Mouse (Mus musculus) limb, embryonic 12.5 days (tissue): ENCODE measurements at regions not wholly inside any gene's neighbourhood (a gene's known extent, or its start where the extent isn't known, plus 50 kb on each side); places are given as distances from the start of the nearest gene placed in this dataset.
"Not testable (repeated sequence)": the region's sequence is repeated elsewhere in the genome, so short reads cannot be mapped to it uniquely, and the experiment has no call there.

ENCODE experiments used
- ATAC-seq: fragments of 200-750 bp; cut with Nextera tagmentation; 2 replicates; pipeline ENCODE4 v1.8.0; 2017; ENCODE audit warnings: low read depth, moderate TSS enrichment; ENCODE audit not compliant: insufficient number of reproducible peaks, insufficient read depth, low FRiP score, low TSS enrichment
- H3K27ac ChIP-seq: fragments of 300-500 bp; sonication (generic); 2 replicates; pipeline ENCODE4 v1.5.1; 2016; ENCODE audit warnings: mild to moderate bottlenecking, moderate library complexity
- H3K27me3 ChIP-seq: fragments of 300-500 bp; sonication (generic); 2 replicates; pipeline ENCODE4 v1.6.1; 2016; ENCODE audit warnings: mild to moderate bottlenecking, moderate library complexity
- H3K36me3 ChIP-seq: fragments of 300-500 bp; sonication (generic); 2 replicates; pipeline ENCODE4 v1.6.1; 2016; ENCODE audit warnings: mild to moderate bottlenecking, moderate library complexity
- H3K4me1 ChIP-seq: fragments of 300-500 bp; sonication (generic); replicated peaks from 2 replicates; pipeline ENCODE4 v1.6.1; 2016
- H3K4me2 ChIP-seq: fragments of 300-500 bp; sonication (generic); 2 replicates; pipeline ENCODE4 v1.6.1; 2016; ENCODE audit warnings: mild to moderate bottlenecking, moderate library complexity
- H3K4me3 ChIP-seq: fragments of 300-500 bp; sonication (generic); replicated peaks from 2 replicates; pipeline ENCODE4 v1.5.1; 2016; ENCODE audit warnings: mild to moderate bottlenecking
- H3K9ac ChIP-seq: fragments of 300-500 bp; sonication (generic); replicated peaks from 2 replicates; pipeline ENCODE4 v1.6.1; 2016; ENCODE audit warnings: mild to moderate bottlenecking, moderate library complexity
- H3K9me3 ChIP-seq: fragments of 300-500 bp; sonication (generic); 2 replicates; pipeline ENCODE4 v1.6.1; 2016; ENCODE audit warnings: mild to moderate bottlenecking, moderate library complexity
- WGBS: fragments of 180-500 bp; shearing (Covaris S2); methylation state at CpG from one replicate; pipeline ENCODE4 v1.1.7; 2016; 5-methylcytosine and 5-hydroxymethylcytosine counted together

DNA sequence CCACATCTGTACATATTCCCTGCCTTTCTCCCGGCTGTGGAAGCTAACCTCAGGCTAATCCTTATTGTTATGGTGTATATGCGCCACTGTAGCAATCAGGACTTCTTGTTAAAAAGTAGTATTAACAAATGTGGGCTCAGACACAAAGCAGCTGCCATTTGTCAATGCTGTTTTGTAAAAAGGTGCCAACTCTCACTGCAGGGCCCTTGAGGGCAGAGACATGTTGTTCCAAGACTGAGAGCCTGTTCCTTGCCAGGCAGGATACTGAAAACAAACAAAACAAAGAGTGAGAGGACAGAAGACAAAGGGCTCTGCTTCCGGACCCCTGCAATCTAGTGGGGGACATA, 262.0 kb upstream of the AI593442 start:
- Histone ChIP-seq H3K4me3 (no peak overlapping the region), H3K36me3 (no peaks in the 10 kb centered on the region), H3K9me3 (peaks cover 5% of the 10 kb centered on the region; the same call in 1 of the 2 replicates), H3K27ac (peak overlapping the region; percentile 37; the same call in 1 of the 2 replicates), H3K9ac (no peak overlapping the region), H3K4me1 (peaks cover 18% of the 10 kb centered on the region), H3K27me3 (no peaks in the 10 kb centered on the region), H3K4me2 (no peak overlapping the region)
- no peak for ATAC-seq
- 41% methylated on average over 3 of the region's 3 CpGs for WGBS

DNA sequence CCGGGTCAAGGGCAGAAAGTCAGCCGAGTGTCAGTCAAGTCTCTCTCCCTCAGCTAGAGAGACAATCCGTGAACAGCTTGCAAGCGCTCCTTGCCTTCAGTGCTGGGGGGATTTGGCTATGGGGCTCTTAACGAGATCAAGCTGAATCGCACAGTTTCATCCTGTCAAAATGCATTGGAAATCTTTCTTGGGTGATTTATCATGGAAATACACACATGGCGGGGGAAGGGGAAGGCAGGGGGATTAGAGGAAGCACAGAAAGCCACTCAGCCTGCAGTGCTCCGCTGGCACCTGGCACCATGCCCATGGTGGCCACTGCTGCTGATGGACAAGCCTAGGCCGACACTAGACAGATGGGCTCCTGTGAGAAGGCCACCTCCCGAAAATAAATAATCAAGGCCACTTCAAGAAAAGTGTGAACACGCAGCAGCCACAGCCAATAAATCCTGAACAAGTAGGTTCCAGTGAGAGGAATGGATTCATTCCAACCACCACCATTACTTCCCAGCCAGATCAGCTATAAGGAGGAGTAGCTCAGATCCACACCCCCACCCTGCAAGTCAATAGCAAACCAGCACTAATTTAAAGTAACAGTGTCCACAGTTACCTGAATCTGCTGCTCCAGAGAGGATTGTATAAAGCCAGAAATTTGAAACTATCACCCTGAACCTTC, 261.5 kb upstream of the AI593442 start:
- H3K4me2 ChIP-seq = no peak overlapping the region

DNA sequence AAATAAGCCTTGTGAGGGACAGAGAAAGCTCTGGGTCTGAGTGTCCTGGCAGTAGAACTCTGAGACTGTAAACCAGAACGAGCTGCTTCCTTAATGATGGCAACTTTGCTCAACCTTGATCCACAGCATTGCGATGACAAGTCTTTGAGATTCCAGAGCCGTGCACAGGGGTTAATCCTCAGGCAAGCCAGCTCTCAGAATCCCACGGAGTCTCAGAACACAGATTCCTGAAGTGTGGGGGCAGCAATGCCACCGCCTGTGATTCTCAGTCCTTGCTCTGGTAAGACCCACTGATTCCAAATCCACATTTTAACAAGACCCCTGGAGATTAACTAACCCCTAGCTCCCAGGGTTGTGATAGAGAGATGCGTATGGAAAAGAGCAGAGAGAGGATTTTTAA, 255.5 kb upstream of the AI593442 start:
- peaks cover 8% of the 10 kb centered on the region; the same call in 1 of the 2 replicates for H3K4me1 ChIP-seq
- H3K27ac ChIP-seq = no peak overlapping the region
- ATAC-seq = no peak
- H3K36me3 ChIP-seq = no peaks in the 10 kb centered on the region
- H3K27me3 ChIP-seq = no peaks in the 10 kb centered on the region
- H3K9me3 ChIP-seq = peaks cover 5% of the 10 kb centered on the region; the same call in 1 of the 2 replicates
- H3K4me2 ChIP-seq = no peak overlapping the region
- 36% methylated on average over 6 of the region's 6 CpGs for WGBS
- H3K9ac ChIP-seq = no peak overlapping the region
- H3K4me3 ChIP-seq = no peak overlapping the region

More for the DNA sequence above, 261.5 kb upstream of the AI593442 start:
- Histone ChIP-seq H3K27ac (peak overlapping the region; percentile 37; the same call in 1 of the 2 replicates), H3K4me3 (no peak overlapping the region), H3K9ac (no peak overlapping the region), H3K4me1 (peaks cover 18% of the 10 kb centered on the region), H3K36me3 (no peaks in the 10 kb centered on the region), H3K27me3 (no peaks in the 10 kb centered on the region), H3K9me3 (peaks cover 5% of the 10 kb centered on the region; the same call in 1 of the 2 replicates)
- 34% methylated on average over 11 of the region's 11 CpGs for WGBS
- peak; percentile 63 for ATAC-seq

DNA sequence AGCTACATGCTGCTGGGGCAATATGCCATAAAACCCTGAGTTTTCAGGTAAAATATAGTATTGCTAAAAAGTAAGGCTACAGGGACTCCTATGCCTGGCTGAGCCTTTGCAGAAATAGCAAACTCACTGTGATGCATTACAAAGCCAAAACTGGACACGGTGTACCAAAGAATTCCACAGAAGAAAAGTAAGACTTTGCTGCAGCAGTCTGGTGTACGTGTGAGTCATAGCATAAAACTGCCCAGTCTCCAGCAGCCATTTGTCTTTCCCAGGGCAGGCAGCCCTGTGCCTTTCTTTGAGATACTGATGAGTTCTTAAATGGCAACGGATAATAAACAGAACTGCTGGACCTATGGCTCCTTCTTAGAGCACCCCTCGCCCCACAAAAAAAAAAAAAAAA, 237.9 kb upstream of the AI593442 start:
- WGBS = 68% methylated on average over 4 of the region's 4 CpGs
- Histone ChIP-seq H3K9ac (no peak overlapping the region), H3K4me1 (no peaks in the 10 kb centered on the region), H3K27ac (no peak overlapping the region), H3K36me3 (no peaks in the 10 kb centered on the region), H3K9me3 (no peaks in the 10 kb centered on the region), H3K27me3 (no peaks in the 10 kb centered on the region), H3K4me2 (no peak overlapping the region), H3K4me3 (no peak overlapping the region)
- no peak for ATAC-seq

DNA sequence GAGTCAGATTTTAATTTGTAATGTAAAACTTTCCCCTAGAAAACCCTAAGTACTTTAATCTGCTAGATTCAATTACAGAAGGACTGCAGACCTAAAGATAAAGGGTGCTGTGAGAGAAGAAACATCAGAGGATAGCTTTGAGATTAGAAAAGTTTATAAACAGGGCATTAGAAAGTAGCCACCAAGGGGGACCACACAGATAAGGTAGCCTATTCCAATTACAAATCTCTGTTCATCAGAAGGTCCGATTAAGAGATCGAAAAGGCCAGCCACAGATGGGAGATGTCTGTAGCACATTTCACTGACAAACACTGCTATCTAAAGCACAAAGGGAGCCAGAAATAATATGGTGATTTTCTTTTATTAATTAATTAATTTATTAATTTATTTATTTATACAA, 209.1 kb upstream of the AI593442 start:
- not testable (repeated sequence) for ATAC-seq, H3K27ac ChIP-seq, H3K4me3 ChIP-seq, H3K9ac ChIP-seq, H3K36me3 ChIP-seq, H3K4me2 ChIP-seq, H3K27me3 ChIP-seq, H3K4me1 ChIP-seq, H3K9me3 ChIP-seq
- no CpG with 5 or more reads among the region's 2 CpGs for WGBS

DNA sequence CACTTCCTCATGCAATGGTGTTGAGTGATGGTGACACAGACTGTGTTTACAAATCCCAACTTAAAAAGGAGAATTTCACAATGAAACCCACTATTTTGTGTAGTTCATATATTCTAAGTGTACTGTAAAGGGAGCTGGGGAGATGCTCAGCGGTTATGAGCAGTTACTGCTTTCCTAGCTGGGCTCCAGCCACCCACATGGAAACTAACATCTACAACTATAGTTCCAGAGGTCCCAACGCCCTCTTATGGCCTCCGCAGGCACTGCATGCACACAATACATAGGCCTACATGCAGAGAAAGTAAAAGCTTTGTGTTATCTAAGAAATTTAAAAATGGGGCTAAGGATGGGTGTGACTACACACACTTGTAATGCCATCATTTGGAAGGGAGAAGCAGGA, 208.4 kb upstream of the AI593442 start:
- not testable (repeated sequence) for H3K4me2 ChIP-seq, H3K4me3 ChIP-seq, H3K9me3 ChIP-seq, H3K9ac ChIP-seq, H3K27me3 ChIP-seq, H3K27ac ChIP-seq, H3K36me3 ChIP-seq, H3K4me1 ChIP-seq, ATAC-seq
- no CpG with 5 or more reads among the region's 3 CpGs for WGBS

DNA sequence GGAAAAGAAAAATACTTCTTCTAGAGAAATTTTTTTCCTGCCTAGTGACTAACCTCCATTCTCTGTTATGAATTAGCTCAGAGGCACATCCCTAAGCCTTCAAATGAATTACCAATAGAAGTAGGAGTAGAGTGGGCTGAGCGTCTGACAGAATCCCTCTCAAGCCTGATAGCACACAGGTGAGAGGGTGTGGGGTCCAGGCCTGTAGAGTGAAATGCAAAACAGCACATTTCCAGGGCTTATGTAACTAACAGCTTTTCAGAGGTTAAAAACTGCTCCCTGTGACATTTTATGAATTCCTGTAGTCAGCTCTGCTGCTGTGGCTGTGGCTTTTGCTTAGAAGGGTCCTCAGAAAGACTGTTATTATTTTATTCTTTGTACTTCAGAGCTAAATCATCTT, 187.7 kb upstream of the AI593442 start:
- no peak for ATAC-seq
- no peaks in the 10 kb centered on the region for H3K27me3 ChIP-seq
- 0 out of 2 replicates have a peak, but pooled peaks cover 3% of the 10 kb centered on the region for H3K4me1 ChIP-seq
- H3K9ac ChIP-seq = no peak overlapping the region
- H3K4me3 ChIP-seq = no peak overlapping the region
- no peaks in the 10 kb centered on the region for H3K36me3 ChIP-seq
- H3K9me3 ChIP-seq = no peaks in the 10 kb centered on the region
- WGBS = 79% methylated on average over 1 of the region's 1 CpGs
- H3K4me2 ChIP-seq = no peak overlapping the region
- H3K27ac ChIP-seq = no peak overlapping the region

DNA sequence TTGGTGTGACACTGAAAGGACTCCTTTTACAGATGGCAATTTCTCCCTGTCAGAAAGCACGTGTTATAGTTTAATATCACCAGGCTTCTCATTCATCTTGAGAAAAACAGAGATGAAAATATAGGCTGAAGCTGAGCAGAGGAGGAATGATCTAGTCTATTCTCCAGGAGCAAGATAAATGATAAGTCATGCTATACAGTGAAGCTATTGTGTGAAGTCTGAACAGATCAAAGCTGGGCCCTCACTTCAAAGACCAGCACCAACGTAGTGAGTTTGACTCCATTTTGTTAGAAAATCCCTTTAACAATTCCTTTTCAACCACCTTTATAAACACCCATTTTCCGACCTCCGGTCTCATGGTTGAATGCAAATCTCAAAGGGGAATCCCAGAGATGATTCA, 180.7 kb upstream of the AI593442 start:
- Histone ChIP-seq H3K9ac (no peak overlapping the region), H3K36me3 (no peaks in the 10 kb centered on the region), H3K9me3 (no peaks in the 10 kb centered on the region), H3K4me3 (no peak overlapping the region), H3K4me1 (no peaks in the 10 kb centered on the region), H3K27me3 (no peaks in the 10 kb centered on the region), H3K4me2 (no peak overlapping the region), H3K27ac (no peak overlapping the region)
- ATAC-seq = no peak
- 79% methylated on average over 4 of the region's 4 CpGs for WGBS

DNA sequence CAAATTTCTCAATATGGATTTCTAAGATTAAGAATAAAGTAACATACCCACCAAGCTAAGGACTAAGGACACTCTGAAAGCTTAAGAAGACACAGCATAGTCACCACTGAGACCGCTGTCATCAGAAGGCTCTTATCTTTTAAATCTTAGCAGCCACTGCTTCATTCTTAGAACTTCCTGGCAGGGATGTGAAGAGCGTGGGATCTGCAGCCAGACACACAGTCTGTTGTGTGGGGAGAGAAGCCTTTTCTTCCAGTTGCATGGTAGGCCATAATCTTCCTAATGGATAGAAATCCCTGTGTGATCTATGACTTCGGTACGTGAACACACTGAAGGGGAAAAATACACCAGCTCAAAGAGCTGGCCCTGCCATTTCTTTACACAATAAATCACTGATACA, 178.8 kb upstream of the AI593442 start:
- Histone ChIP-seq H3K27ac (no peak overlapping the region), H3K4me3 (no peak overlapping the region), H3K4me2 (no peak overlapping the region), H3K36me3 (no peaks in the 10 kb centered on the region), H3K9ac (no peak overlapping the region), H3K4me1 (no peaks in the 10 kb centered on the region), H3K27me3 (no peaks in the 10 kb centered on the region), H3K9me3 (no peaks in the 10 kb centered on the region)
- ATAC-seq = no peak
- 78% methylated on average over 4 of the region's 4 CpGs for WGBS

DNA sequence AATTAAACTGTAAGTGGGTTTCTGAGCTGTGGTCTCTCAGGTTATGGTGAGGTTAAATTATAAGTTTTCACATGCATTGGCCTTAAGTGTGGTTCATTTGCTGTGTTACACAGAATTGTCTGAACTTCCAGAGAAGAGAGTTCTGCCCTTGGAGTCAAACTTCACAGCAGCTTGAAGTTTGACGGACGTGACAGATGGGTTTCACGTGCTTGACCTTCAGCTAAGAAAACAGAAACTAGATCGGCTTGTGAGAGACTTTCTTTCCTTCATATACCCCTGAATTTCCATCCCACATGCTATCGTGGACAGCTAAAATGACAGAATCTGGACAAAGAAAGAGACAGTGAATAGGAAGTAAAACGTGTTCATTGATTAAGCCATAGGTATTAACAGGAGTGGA, 173.8 kb upstream of the AI593442 start:
- Histone ChIP-seq H3K27ac (no peak overlapping the region), H3K4me3 (no peak overlapping the region), H3K4me1 (no peaks in the 10 kb centered on the region), H3K9ac (no peak overlapping the region), H3K27me3 (no peaks in the 10 kb centered on the region), H3K9me3 (no peaks in the 10 kb centered on the region), H3K4me2 (no peak overlapping the region), H3K36me3 (no peaks in the 10 kb centered on the region)
- WGBS = 81% methylated on average over 6 of the region's 6 CpGs
- ATAC-seq = no peak

DNA sequence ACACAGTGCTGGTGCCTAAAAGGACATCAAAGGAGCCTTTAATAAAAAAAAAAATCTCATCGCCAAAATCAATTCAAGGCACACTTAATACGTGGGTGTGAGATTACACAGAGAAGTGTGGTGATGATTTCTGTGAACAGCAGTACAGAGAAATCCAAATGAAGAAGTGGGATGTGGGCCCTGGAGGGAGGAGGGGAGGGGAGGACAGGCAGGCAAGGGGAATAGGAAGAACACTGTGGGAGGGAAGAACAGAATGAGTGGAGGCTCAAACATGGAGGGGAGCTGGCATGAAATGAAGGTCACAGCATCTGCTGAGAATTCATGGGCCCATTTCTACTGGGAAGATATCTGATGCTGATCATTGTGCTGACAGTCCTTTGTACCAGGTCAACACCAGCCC, 171.0 kb upstream of the AI593442 start:
- Histone ChIP-seq H3K9me3 (no peaks in the 10 kb centered on the region), H3K36me3 (no peaks in the 10 kb centered on the region), H3K27me3 (no peaks in the 10 kb centered on the region), H3K4me2 (no peak overlapping the region), H3K9ac (no peak overlapping the region), H3K27ac (no peak overlapping the region), H3K4me3 (no peak overlapping the region), H3K4me1 (no peaks in the 10 kb centered on the region)
- 82% methylated on average over 2 of the region's 2 CpGs for WGBS
- no peak for ATAC-seq

DNA sequence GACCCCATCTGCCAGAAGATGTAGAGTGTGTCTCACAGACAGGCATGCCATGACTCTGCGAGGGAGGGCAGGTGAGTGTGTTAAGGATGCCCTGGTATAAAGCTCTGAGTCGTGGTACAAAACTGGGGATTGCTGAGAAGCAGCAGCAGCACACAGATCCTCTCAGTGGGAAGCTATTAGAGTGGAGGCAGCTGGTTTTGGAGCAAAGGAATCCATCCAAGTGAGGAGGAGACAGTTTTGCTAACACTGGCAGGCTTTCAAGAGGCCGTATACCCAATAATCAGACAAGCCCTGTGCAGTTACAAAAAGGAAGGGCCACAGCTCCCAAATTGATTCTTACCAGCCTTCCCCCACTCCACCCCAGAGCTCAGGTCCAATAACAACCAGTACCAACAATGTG, 170.4 kb upstream of the AI593442 start:
- no peak overlapping the region for H3K4me3 ChIP-seq
- H3K27ac ChIP-seq = no peak overlapping the region
- H3K9ac ChIP-seq = no peak overlapping the region
- H3K36me3 ChIP-seq = no peaks in the 10 kb centered on the region
- no peaks in the 10 kb centered on the region for H3K9me3 ChIP-seq
- no peak for ATAC-seq
- H3K27me3 ChIP-seq = no peaks in the 10 kb centered on the region
- no peaks in the 10 kb centered on the region for H3K4me1 ChIP-seq
- no peak overlapping the region for H3K4me2 ChIP-seq
- 74% methylated on average over 3 of the region's 3 CpGs for WGBS
